Mouse (Mus musculus) kidney, adult 2 months (tissue): ENCODE results near the gene Fem1a.

ENCODE experiments used
- CTCF ChIP-seq: fragments of 200-500 bp; conservative IDR thresholded peaks from 2 replicates; pipeline ENCODE4 v1.5.1; 2011; ENCODE audit warnings: low read depth, mild to moderate bottlenecking, control low read depth, low read length, moderate library complexity, mixed read lengths; ENCODE audit not compliant: insufficient read depth, insufficient read length
- POLR2A ChIP-seq: fragments of 200-500 bp; IDR thresholded peaks from one replicate; pipeline ENCODE4 v1.6.1; 2011; ENCODE audit warnings: low read depth, low read length, control low read depth

GRCm38 (mm10) chr17:56285995-56286394 is 29.4 kb downstream of the Fem1a start:
- TF ChIP-seq CTCF (no peak), POLR2A (no peak)
